Mouse (Mus musculus) granulocyte monocyte progenitor cell, adult 5-6 weeks (primary cell): Measurements from ENCODE around the gene Ndn. TPM values are rescaled to one million over a fixed set of nuclear protein-coding genes. Genes with fewer than 3 reads are reported as not detected.

Experiments
- ATAC-seq: replicated peaks from 2 replicates; pipeline ENCODE4 v1.8.0; 2016; ENCODE audit warnings: mild to moderate bottlenecking, moderate TSS enrichment, inconsistent platforms; ENCODE audit not compliant: poor library complexity, severe bottlenecking
- total RNA-seq, 2 experiments: library from RNA; stranded (forward) in 1 of 2; stranded (reverse) in 1 of 2; fragments of 200-712, 200-1000 nt in 1 of 2; fragments of >200 nt in 1 of 2; fragmentation: Nextera tagmentation in 1 of 2; gene quantifications; 2 replicates each; pipeline ENCODE4 v1.2.3; 2014 to 2017

The Ndn gene
- not detected in 2 replicates for total RNA-seq (2014; fragmentation: Nextera tagmentation)
- total RNA-seq (2017), result not detected in 2 replicates

DNA sequence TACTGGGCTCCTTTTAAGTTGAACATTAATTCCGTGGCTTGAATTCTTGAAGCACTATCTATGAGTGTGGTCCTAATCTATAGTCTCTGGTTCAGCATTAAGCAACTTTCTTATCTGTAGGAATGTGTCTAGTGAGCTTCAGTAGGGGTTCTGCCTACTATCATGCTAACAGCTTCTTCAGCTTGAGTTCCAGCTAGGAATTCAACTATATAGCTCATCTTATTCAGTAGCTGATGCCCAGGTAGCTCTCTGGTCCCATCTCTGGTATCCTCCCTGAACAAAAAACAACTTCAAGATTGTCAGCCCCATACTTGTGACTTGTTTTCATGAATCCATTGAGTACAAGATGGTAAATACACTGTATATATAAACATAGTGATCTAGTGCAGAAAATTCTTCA is at the start of gene Ndn:
Ndn (plus strand) TSS at position 301 of the 400 bp plus-strand sequence.
- no peak for ATAC-seq

DNA sequence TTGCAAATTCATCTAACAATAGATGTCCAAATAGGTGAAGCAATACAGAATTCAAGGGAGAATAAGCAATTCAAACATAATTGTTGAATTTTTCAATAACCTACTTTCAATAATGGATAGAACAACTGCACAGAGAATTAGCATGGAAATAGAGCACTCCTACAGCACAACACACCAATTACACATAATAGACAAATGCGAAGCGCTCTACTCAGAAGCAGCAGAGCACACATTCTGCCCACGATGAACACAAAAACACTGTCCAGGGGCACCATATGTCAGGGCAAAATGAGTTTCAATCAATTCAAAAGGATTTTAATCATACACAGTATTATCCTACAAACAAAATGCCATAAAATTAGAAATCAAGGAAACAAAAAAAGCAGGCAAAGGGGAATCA is 43.9 kb upstream of the Ndn start:
- ATAC-seq, result no peak

DNA sequence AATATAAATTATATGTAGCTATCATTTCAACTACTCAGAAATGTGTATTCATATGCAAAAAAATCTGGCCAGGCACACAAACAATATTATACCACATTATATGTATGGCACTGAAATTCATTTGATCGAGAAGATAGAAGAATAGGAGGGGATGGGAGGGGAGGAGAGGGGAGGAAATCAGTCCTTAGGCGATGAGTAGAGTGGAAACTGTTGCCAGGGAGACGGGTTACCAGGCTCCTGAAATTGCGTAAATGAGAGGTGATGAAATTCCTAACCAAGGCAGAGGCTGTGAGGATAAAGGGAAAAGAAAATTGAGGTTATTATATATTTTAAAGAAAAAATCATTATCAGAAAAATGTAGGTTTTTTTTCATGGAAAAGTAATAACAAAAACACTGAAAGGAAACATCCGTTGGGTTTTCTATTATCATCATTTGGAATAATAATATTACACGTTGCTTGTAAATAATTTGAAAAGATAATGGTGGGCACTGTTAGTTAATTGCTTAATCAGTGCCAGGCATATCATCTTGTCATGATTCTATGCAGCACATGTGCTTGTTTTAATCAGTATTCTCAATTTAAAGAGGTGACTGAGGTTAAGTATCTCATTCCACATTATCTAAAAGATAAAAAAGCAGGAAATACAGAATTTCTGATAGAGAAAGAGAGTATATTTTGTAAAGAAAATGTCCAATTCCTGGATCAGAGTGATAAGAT is 39.3 kb upstream of the Ndn start:
- ATAC-seq, result no peak

DNA sequence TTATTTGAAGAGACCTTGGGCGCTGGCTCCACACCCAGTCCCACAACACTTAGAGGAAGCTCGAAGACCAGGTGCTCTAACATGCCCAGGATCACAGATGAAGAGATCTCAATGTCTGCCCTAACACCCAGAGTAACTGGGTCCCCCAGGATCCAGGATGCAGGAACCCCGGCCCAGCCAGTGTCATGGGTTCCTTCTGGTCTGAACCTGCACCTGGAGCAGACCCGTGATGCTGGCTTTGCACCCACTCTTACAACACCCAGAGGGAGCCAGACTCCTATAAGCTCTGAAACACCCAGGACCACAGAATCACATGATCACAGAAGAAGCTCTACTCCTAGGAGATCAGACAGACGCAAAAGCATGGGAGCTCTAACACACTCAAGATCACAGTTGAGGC is 29.6 kb upstream of the Ndn start:
- no peak for ATAC-seq

DNA sequence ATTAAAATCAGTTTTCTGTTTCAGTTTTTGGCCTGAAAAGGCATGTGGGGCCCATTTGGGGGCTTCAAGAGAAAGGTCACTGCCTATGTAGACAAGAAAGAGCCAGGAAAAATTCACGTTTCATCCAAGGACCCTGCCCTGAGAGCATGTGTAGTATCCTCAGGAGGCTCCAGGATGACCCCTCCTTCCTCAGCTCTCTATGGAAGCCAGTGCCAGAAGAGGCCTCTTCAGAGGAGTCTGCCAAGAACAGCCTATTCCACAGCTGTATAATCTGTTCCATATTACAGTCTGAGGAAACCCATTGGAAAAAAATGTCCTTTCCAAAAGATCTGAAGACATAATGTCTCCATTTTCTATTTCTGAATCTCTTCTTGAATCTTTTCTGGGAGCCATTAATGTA is 958 bp upstream of the Ndn start:
- no peak for ATAC-seq

DNA sequence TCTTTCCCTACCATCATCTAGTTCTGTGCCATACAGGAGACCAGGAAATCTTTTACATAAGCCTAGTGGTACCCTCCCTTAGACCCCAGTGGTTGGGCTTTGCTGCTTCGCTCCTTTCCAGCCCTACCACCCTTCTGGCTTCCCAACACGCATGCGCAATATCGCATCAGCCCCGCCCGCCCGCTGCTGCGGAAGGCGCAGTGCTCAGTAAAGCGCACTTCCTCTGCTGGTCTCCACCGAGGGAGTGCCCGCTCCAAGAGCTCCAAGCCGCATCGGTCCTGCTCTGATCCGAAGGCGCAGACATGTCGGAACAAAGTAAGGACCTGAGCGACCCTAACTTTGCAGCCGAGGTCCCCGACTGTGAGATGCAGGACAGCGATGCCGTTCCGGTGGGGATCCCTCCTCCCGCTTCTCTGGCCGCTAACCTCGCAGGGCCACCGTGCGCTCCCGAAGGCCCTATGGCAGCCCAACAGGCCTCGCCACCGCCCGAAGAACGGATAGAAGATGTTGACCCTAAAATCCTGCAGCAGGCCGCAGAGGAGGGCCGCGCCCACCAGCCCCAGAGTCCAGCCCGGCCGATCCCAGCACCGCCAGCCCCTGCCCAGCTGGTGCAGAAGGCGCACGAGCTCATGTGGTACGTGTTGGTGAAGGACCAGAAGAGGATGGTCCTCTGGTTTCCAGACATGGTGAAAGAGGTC is 1.9 kb downstream of the Ndn start:
- no peak; the same call in 1 of the 2 replicates for ATAC-seq

DNA sequence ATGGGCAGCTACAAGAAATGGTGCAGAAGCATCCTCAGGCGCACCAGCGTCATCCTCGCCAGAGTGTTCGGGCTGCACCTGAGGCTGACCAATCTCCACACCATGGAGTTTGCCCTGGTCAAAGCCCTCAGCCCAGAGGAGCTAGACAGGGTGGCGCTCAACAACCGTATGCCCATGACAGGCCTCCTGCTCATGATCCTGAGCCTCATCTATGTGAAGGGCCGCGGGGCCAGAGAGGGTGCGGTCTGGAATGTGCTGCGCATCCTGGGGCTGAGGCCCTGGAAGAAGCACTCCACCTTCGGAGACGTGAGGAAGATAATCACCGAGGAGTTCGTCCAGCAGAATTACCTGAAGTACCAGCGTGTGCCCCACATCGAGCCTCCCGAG is 2.4 kb downstream of the Ndn start:
- no peak for ATAC-seq

DNA sequence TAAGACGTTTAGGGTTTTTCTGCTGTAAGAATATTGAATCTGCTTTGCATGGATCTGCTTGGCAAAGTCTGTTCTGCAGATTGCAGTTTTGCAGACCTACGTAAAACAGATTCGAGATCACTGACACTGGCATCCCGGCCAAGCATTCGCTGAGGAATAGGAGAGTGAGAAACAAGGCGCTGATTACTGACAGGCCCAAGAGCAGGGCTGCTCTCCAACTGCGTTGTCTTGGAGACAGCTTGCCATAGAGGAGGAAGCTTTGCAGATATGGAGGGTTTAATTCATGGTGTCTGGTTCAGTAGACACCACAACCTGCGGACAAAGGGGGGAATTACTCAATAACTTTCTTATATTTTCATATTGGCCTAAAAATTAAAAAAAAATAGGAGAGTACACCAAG is 4.9 kb downstream of the Ndn start:
- ATAC-seq, result no peak

DNA sequence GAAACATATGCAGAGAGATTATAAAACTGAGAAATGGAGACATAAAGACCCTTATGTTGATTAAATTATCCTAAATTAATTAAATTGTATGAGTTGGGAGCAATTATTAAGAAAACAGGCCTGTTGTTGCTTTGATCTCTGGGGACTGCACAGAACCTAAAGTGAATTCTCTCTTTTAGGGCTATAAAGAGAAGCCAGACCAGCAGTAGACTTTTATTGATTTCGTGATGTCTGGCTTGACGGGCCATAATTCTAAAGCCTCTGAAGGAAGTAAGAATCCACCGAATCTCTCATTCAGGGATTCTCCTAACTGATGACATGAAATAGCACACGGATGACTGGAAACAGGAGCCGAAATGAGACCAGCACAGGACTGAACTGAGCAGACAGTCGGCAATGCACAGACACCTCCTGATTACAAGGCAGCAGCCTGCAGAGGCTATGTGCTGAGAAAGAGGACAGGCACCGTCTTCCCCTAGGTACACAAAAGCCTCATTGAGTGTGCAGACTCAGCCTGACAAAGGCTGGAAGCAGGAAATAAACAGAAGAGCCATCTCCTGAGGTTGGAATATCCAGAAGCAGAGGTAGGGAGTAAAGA is 18.8 kb downstream of the Ndn start:
- no peak for ATAC-seq

DNA sequence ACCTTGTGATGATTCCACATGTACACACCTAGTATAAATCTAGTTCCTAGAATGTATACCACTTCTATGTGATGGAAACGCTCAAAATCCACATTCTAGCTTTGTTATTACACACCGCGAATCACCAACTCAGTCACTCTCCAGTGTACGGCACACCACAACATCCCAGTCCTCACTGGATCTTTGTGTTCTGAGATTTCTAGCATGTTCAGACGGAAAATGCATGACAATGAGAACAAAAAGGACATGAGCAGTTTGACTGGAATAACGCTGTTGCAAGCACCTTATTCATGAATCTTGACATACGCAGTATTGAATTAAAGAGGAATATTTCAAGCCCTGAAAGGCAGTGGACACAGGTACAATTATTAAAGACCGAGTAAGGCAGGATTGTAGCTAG is 20.4 kb downstream of the Ndn start:
- ATAC-seq, result no peak

DNA sequence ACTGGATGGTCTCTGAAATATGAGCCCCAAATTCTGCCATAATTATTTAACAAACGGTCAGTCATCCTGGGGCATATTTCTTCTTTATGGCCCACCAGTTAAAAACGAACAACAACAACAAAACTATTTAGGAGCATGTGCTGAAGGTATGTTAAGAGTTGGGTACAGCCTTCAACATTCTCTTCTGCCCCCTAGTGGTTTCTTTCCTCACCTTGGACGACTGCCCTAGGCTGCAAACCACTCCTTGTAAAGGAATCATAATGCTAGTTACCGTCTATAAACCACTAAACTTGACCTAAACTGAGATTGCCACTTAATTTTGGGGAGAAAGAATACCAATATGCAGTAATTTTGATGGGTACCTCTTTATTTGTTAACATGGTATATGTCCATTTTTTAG is 29.3 kb downstream of the Ndn start:
- no peak for ATAC-seq

DNA sequence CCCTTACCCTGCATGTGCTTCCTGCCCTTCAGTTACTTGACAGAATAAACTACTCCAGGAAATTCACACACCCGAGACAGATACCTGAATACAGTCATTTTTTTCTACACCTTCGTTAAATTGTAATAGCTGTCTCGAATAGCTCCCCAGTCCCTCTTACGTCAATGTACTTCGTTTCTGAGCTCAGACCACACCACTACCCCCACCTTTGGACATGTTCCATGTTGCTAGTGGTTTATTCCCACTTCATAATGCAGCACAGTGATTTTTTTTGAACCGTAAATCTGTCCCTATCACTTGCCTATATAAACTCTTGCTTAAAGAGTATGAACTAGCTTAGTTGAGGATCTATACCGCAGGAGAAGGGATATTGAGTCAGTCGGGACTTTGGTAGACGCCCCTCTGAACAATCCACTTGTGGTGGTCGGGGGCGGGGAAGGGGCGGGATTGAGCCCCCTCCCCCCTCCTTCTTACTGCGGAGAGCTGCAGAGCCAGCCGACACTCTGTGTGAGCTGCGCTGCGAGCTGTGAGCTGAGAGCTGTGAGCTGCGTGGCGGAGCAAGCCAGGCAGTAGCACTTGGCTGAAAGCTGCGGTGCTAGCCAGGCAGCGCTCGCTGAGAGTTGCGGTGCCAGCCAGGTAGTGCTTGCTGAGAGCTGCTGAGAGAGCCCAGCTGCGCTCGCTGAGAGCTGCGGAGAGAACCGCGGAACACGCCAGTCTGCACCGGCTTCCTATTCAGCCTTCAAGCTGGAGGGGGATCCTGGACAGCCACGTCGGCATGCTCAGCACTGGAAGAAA is 30.3 kb downstream of the Ndn start, which contains the start of gene Magel2:
Magel2 (plus strand) TSS at position 501 of the 795 bp plus-strand sequence.
- no peak for ATAC-seq

DNA sequence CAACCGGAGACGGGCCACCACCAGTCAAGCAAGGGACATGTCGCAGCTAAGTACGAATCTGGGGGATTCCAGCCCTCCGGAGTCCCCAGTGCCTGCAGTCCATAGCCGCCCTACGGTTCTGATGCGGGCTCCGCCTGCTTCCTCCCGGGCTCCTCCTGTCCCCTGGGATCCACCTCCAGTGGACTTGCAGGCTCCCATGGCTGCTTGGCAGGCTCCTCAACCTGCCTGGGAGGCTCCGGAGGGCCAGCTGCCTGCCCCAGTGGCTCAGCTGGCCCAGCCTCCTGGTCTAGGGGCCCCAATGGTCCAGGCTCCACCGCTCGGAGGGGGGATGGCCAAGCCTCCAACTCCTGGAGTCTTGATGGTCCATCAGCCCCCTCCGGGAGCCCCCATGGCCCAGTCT is 30.9 kb downstream of the Ndn start:
- ATAC-seq, result no peak

DNA sequence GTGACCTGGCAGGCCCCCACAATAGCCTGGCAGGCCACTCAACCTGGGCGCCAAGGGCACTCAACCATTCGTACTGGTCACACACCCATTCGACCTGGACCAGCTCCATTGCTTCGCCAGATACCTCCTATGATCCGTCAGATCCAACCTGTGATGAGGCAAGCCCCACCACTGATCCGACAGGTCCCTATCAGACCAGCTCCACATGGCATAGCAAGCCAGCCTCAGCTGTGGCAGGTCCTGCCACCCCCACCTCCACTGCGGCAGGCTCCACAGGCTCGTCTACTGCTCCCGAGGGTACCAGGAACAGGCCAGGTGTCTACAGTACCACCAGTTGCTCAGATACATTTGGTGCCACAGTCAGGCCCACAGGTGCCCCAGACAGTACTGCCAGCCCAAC is 32.2 kb downstream of the Ndn start:
- no peak for ATAC-seq

DNA sequence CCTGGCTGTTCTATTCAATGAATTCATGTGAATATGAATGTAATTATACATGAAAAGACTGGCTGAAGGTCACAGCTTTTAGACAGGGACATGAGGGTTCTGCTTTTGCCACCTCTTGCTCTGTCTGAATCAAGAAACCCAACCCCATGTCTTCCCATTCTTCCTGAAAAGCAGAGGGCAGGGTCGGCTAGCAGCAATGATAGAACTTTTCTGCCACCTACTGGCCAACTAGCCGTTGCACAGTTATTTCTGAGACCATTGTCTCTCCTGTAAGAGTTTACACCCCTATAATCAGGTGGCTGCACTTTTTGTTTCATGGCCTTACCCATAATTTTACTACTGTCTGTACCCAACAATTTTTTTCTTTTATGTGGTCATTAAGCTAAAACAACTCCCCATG is 36.0 kb downstream of the Ndn start:
- peak; percentile 71 for ATAC-seq

DNA sequence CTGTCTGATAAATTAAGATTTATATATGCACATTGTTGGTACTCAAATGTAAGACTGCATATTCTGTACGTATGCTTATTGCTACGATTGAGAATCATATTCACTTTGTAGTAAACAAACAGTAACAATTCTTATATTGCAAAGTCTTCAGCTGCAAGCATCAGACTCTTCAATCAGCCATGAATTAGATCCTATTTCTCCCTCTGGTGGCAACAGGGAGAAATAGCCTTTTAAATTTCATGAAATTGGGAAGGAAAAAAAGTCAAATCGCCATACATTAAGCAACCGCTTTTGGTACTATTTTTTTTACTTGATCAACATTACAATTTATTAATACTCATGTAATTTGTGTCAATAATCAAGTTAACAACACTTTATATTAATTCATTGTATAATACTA is 41.9 kb downstream of the Ndn start:
- no peak for ATAC-seq

DNA sequence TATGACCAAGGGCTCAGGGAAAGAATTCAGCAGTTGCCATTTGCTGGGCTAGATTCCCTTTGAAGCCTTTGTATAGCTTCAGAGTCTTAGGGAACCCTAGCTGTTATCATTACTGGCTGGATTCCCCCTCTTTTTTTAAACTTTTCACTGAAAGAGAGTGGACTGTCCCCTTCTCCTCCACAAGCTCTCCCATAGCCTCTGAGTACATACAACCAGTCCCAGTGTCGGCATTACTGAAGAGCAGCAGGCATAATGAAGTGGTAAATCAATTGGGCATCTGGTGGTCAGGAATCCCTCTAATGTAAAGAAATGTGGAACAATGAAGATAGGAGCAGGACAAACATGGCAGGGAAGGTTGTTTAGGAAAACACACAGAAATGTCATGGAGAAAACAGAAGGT is 45.8 kb downstream of the Ndn start:
- no peak for ATAC-seq
